Mouse (Mus musculus): ENCODE measurements around the gene Adam15. TPM values are rescaled to one million over a fixed set of nuclear protein-coding genes. Genes with fewer than 3 reads are reported as not detected.

Adam15 gene
- polyA plus RNA-seq, 1 experiment from 2014 or later: 17.8 TPM

- Histone ChIP-seq H3K9ac (ENCODE audit: low read length) (no peak overlapping the region), H3K4me1 (ENCODE audit: control insufficient read depth, insufficient read depth, low read length) (peaks cover 37% of the 10 kb centered on the region), H3K9me3 (ENCODE audit: control insufficient read depth, low read length) (no peaks in the 10 kb centered on the region), H3K4me2 (ENCODE audit: low read depth, severe bottlenecking) (peak overlapping the region; percentile 99), H3K4me3 (ENCODE audit: low read depth, low read length) (peak overlapping the region; percentile 50), H3K27me3 (ENCODE audit: control insufficient read depth, insufficient read depth, low read length) (peaks cover 6% of the 10 kb centered on the region; the same call in 1 of the 2 replicates), H3K36me3 (ENCODE audit: control insufficient read depth, insufficient read depth, low read length) (no peaks in the 10 kb centered on the region), H3K27ac (replicated peaks; ENCODE audit: low read depth, low read length) (no peak overlapping the region)
- WGBS: under 1% methylated on average over 16 of the region's 24 CpGs
- ATAC-seq (ENCODE audit: insufficient number of reproducible peaks, low FRiP score, low TSS enrichment, low read depth) (no peak), DNase-seq (ENCODE audit: low spot score) (peak; percentile 48)
Observed at GRCm38 (mm10) chr3:89392871-89393311, 43.1 kb upstream of the Adam15 start.

GRCm38 (mm10) chr3:89391663-89392511 is 42.1 kb upstream of the Adam15 start:
- ATAC-seq (ENCODE audit: insufficient number of reproducible peaks, low FRiP score, low TSS enrichment, low read depth): no peak
- WGBS: under 1% methylated on average over 49 of the region's 56 CpGs
- H3K4me1 ChIP-seq (ENCODE audit: control insufficient read depth, insufficient read depth, low read length): peaks cover 38% of the 10 kb centered on the region
- peak overlapping the region; percentile 99 for H3K4me2 ChIP-seq (ENCODE audit: low read depth, severe bottlenecking)
- no peaks in the 10 kb centered on the region for H3K36me3 ChIP-seq (ENCODE audit: control insufficient read depth, insufficient read depth, low read length)
- H3K27ac ChIP-seq (replicated peaks; ENCODE audit: low read depth, low read length): no peak overlapping the region
- H3K9ac ChIP-seq (ENCODE audit: low read length): peak overlapping the region; percentile 56
- peak; percentile 64 for DNase-seq (ENCODE audit: low spot score)
- peak overlapping the region; percentile 50 for H3K4me3 ChIP-seq (ENCODE audit: low read depth, low read length)
- H3K27me3 ChIP-seq (ENCODE audit: control insufficient read depth, insufficient read depth, low read length): peaks cover 6% of the 10 kb centered on the region; the same call in 1 of the 2 replicates
- H3K9me3 ChIP-seq (ENCODE audit: control insufficient read depth, low read length): no peaks in the 10 kb centered on the region

- H3K4me1 ChIP-seq (ENCODE audit: control insufficient read depth, insufficient read depth, low read length): peaks cover 39% of the 10 kb centered on the region
- DNase-seq (ENCODE audit: low spot score): no peak
- H3K4me2 ChIP-seq (ENCODE audit: low read depth, severe bottlenecking): peak overlapping the region; percentile 99
- no peaks in the 10 kb centered on the region for H3K36me3 ChIP-seq (ENCODE audit: control insufficient read depth, insufficient read depth, low read length)
- 9% methylated on average over 19 of the region's 19 CpGs for WGBS
- H3K27ac ChIP-seq (replicated peaks; ENCODE audit: low read depth, low read length): no peak overlapping the region
- H3K27me3 ChIP-seq (ENCODE audit: control insufficient read depth, insufficient read depth, low read length): peaks cover 6% of the 10 kb centered on the region; the same call in 1 of the 2 replicates
- ATAC-seq (ENCODE audit: insufficient number of reproducible peaks, low FRiP score, low TSS enrichment, low read depth): no peak
- peak overlapping the region; percentile 50 for H3K4me3 ChIP-seq (ENCODE audit: low read depth, low read length)
- H3K9me3 ChIP-seq (ENCODE audit: control insufficient read depth, low read length): no peaks in the 10 kb centered on the region
- H3K9ac ChIP-seq (ENCODE audit: low read length): no peak overlapping the region
Observed at GRCm38 (mm10) chr3:89390699-89391662, 41.2 kb upstream of the Adam15 start.

DNA sequence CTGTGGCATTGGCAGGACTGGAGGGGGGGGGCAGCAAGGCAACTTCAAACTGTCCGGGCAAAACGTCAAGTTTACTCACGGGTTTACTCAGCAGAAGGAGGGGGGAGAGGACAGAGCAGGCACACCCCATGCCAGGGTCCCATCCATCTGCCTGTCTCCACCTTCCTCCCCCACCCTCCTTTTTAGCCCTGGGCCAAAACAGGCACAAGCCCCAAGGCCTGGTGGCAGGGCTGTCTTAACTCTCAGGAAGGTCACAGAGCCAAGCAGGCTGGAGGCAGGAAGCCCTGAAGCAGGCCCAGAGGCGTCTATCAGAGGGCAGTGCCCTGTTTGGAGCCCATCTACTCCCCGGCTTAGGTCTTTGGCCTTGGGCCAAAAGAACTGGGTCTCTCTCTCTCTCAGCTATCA is 40.3 kb upstream of the Adam15 start:
- Histone ChIP-seq H3K4me1 (ENCODE audit: control insufficient read depth, insufficient read depth, low read length) (peaks cover 36% of the 10 kb centered on the region), H3K27ac (replicated peaks; ENCODE audit: low read depth, low read length) (no peak overlapping the region), H3K9me3 (ENCODE audit: control insufficient read depth, low read length) (no peaks in the 10 kb centered on the region), H3K27me3 (ENCODE audit: control insufficient read depth, insufficient read depth, low read length) (peaks cover 6% of the 10 kb centered on the region; the same call in 1 of the 2 replicates), H3K4me3 (ENCODE audit: low read depth, low read length) (no peak overlapping the region), H3K36me3 (ENCODE audit: control insufficient read depth, insufficient read depth, low read length) (no peaks in the 10 kb centered on the region), H3K4me2 (ENCODE audit: low read depth, severe bottlenecking) (no peak overlapping the region), H3K9ac (ENCODE audit: low read length) (no peak overlapping the region)
- 50% methylated on average over 5 of the region's 5 CpGs for WGBS
- ATAC-seq (ENCODE audit: insufficient number of reproducible peaks, low FRiP score, low TSS enrichment, low read depth): no peak
- no peak for DNase-seq (ENCODE audit: low spot score)

DNA sequence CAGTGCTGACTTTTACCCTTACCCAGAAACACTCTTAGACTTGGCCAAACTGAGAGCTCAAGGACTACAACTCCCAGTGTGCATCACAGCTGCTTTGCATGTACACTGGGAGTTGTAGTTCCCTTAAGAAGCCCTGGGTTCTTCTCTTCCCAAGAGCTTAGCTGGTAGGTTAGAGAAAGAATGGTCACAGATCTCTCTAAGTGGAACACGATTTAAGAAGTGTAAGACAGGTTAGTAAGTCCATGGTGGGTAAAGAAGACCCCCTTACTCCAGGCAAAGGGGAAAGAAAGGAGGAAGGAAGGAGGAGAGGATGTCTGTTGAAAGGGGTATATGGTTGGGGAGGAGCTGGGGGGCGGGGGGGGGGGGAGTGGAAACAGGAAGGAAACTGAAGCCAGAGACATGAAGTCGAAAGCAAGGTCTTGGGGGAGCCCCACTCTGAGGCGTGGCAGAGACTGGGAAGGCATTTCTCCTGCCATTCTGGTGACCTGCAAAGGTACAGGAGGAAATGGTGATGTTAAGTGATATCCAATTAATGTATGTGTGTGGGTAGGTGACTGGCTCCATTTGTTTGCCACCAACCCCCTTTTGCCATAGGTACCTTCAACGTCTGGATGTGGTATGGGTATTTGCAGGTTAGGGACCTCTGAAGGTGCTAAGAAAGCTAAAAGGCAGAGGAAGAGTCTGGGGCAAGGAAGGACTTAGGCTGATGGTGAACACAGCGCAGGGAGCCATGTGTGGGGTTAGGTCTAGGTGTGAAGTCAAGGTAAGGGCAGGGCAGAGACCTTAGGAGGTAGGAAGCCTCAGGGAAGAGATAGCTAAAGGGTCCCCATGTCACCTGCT is 39.3 kb upstream of the Adam15 start:
- H3K4me3 ChIP-seq (ENCODE audit: low read depth, low read length): no peak overlapping the region
- ATAC-seq (ENCODE audit: insufficient number of reproducible peaks, low FRiP score, low TSS enrichment, low read depth): no peak
- no peak overlapping the region for H3K27ac ChIP-seq (replicated peaks; ENCODE audit: low read depth, low read length)
- no peaks in the 10 kb centered on the region for H3K36me3 ChIP-seq (ENCODE audit: control insufficient read depth, insufficient read depth, low read length)
- peaks cover 6% of the 10 kb centered on the region; the same call in 1 of the 2 replicates for H3K27me3 ChIP-seq (ENCODE audit: control insufficient read depth, insufficient read depth, low read length)
- 58% methylated on average over 6 of the region's 6 CpGs for WGBS
- H3K9me3 ChIP-seq (ENCODE audit: control insufficient read depth, low read length): no peaks in the 10 kb centered on the region
- no peak for DNase-seq (ENCODE audit: low spot score)
- H3K9ac ChIP-seq (ENCODE audit: low read length): no peak overlapping the region
- H3K4me1 ChIP-seq (ENCODE audit: control insufficient read depth, insufficient read depth, low read length): peaks cover 35% of the 10 kb centered on the region
- H3K4me2 ChIP-seq (ENCODE audit: low read depth, severe bottlenecking): no peak overlapping the region

DNA sequence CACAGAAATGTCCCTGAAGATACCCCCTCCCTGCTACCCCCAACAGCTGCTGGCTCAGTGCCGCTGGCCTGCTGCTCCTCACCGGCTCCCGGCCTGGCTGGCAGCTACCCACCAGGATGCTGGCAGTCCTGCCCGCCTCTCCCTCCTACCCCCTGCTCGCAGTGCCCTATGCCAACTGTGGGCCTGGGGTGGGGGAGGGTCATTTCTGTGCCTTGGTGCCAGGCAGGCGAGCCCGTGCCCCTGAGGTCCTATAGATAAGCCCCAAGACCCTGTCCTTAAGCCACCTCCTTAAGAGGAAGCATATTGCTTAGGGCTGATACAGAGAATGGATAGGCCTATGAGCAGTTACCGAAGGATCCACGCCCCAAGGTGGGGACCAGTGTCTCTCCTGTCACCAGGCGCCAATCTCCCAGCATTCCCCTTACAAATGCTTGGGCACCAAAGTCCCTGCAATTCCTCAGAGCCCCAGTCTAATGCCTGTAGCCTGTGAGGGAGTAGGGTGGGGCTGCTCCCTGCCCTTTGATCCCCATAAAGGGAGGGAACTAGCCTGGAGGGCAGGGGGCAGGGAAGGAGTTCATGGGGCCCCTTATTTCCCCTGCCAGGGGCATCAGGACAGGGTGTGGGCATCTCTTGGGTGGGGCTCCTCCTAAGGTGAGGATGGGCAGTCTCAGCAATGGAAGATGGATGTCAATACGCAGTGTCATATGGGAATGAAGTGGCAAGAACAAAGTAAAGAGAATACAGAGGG is 38.5 kb upstream of the Adam15 start:
- WGBS: 73% methylated on average over 11 of the region's 11 CpGs
- DNase-seq (ENCODE audit: low spot score): no peak
- no peaks in the 10 kb centered on the region for H3K36me3 ChIP-seq (ENCODE audit: control insufficient read depth, insufficient read depth, low read length)
- no peaks in the 10 kb centered on the region for H3K9me3 ChIP-seq (ENCODE audit: control insufficient read depth, low read length)
- no peak overlapping the region for H3K4me3 ChIP-seq (ENCODE audit: low read depth, low read length)
- H3K4me2 ChIP-seq (ENCODE audit: low read depth, severe bottlenecking): no peak overlapping the region
- no peak overlapping the region for H3K9ac ChIP-seq (ENCODE audit: low read length)
- H3K27me3 ChIP-seq (ENCODE audit: control insufficient read depth, insufficient read depth, low read length): peaks cover 6% of the 10 kb centered on the region; the same call in 1 of the 2 replicates
- peaks cover 31% of the 10 kb centered on the region for H3K4me1 ChIP-seq (ENCODE audit: control insufficient read depth, insufficient read depth, low read length)
- no peak overlapping the region for H3K27ac ChIP-seq (replicated peaks; ENCODE audit: low read depth, low read length)
- ATAC-seq (ENCODE audit: insufficient number of reproducible peaks, low FRiP score, low TSS enrichment, low read depth): no peak

DNA sequence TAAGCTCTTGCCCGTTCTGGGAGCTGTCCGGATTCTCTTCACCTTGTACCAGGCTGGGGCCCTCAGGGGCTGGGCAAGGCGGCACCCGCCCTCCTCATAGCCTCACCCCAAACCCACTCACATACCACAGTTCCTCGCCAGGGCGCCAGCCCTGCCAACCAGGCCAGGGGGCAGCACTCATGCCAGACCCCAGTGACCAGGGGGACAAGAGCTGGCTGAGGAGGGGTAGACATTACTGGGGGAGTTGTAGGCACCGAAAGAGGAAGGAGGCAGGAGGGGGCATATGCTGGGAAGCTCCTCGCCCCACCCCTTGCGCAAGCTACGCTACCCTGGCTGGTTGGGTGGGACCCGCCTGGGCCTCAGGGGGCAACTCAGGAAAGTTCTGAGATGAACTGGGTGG is 37.8 kb upstream of the Adam15 start:
- Histone ChIP-seq H3K9me3 (ENCODE audit: control insufficient read depth, low read length) (no peaks in the 10 kb centered on the region), H3K4me3 (ENCODE audit: low read depth, low read length) (no peak overlapping the region), H3K9ac (ENCODE audit: low read length) (no peak overlapping the region), H3K27me3 (ENCODE audit: control insufficient read depth, insufficient read depth, low read length) (peaks cover 4% of the 10 kb centered on the region; the same call in 1 of the 2 replicates), H3K4me1 (ENCODE audit: control insufficient read depth, insufficient read depth, low read length) (peaks cover 29% of the 10 kb centered on the region), H3K27ac (replicated peaks; ENCODE audit: low read depth, low read length) (no peak overlapping the region), H3K36me3 (ENCODE audit: control insufficient read depth, insufficient read depth, low read length) (no peaks in the 10 kb centered on the region), H3K4me2 (ENCODE audit: low read depth, severe bottlenecking) (no peak overlapping the region)
- DNase-seq (ENCODE audit: low spot score): no peak
- WGBS: 83% methylated on average over 11 of the region's 11 CpGs
- ATAC-seq (ENCODE audit: insufficient number of reproducible peaks, low FRiP score, low TSS enrichment, low read depth): no peak

Data from limb, embryonic 11.5 days (tissue).